12 mouse cellular contexts compared by ENCODE assay signal in the genomic region with DNA sequence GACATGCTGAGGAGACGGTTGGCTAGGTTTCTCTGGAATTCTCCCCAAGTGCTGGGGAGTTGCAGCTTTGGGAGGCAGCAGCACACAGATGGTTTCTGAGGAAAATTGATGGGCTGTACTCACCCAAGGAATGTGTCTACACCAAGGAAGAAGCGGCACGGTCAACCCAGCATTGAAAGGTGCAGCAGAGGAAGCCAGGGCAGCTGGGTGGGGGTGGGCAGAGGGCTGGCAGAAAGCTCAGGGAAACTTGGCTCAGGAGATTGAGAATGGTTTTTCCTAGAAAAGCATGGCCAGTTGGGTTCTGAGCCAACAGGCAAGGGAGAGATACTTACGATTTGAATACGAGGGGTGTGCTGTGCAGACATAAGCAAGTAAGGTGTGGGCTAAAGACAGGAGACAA. TPM values are rescaled to one million over a fixed set of nuclear protein-coding genes. Genes with fewer than 3 reads are reported as not detected.
"Had no signal": no experiment of that assay in that cellular context is flagged by ENCODE, and none has a peak within 500 bp of the region (broad histone marks: within the 10 kb centered on the region; RNA-seq: fewer than 3 reads in every experiment).

No protein-coding gene starts in this region.

- H3K27ac ChIP-seq: left cerebral cortex, adult 2 months; limb, embryonic 15.5 days; liver, embryonic 12.5 days; midbrain, embryonic 12.5 days had no signal

- H3K4me1 ChIP-seq: limb, embryonic 15.5 days; liver, embryonic 12.5 days; midbrain, embryonic 12.5 days had no signal

- ATAC-seq: intestine, postnatal 0 days; liver, embryonic 12.5 days; midbrain, embryonic 16.5 days had no signal

- H3K9me3 ChIP-seq: limb, embryonic 15.5 days; liver, embryonic 12.5 days; midbrain, embryonic 12.5 days had no signal

- H3K36me3 ChIP-seq: limb, embryonic 15.5 days; liver, embryonic 12.5 days; midbrain, embryonic 12.5 days had no signal

- H3K4me2 ChIP-seq: limb, embryonic 15.5 days; liver, embryonic 12.5 days; lung, embryonic 14.5 days; midbrain, embryonic 12.5 days had no signal

- H3K27me3 ChIP-seq: limb, embryonic 15.5 days; liver, embryonic 12.5 days; midbrain, embryonic 12.5 days had no signal

- H3K9ac ChIP-seq: limb, embryonic 15.5 days; liver, embryonic 12.5 days; lung, embryonic 14.5 days; midbrain, embryonic 12.5 days had no signal

- DNase-seq: kidney, adult 8-10 months; kidney, postnatal 25 days; lung, embryonic 14.5 days; right cerebral cortex, postnatal 14 days; thymus, postnatal 36 days had no signal

- H3K4me3 ChIP-seq: left cerebral cortex, adult 2 months; limb, embryonic 15.5 days; liver, embryonic 12.5 days; midbrain, embryonic 12.5 days had no signal

RNA-seq across cellular contexts. Expression of a gene that starts 51.9 kb away (rescaled TPM):
- polyA plus RNA-seq: midbrain, embryonic 16.5 days; neural tube, embryonic 14.5 days had no signal
